Mouse (Mus musculus): ENCODE measurements at regions not wholly inside any gene's neighbourhood (a gene's known extent, or its start where the extent isn't known, plus 50 kb on each side); places are given as distances from the start of the nearest gene placed in this dataset.

GRCm38 (mm10) chr1:107772967-107773366 is 183.2 kb downstream of the Serpinb8 start:
- TF ChIP-seq CTCF (IDR thresholded peaks at IDR 0.05; ENCODE audit: low read depth, low read length) (no peak), POLR2A (IDR thresholded peaks at IDR 0.05; ENCODE audit: borderline replicate concordance, low read depth, low read length) (no peak)

All from bone marrow macrophage, adult 2 months (primary cell).